Mouse (Mus musculus): Measurements from ENCODE around the gene Adora1. TPM values are rescaled to one million over a fixed set of nuclear protein-coding genes. Genes with fewer than 3 reads are reported as not detected.
A peak's percentile ranks its signal among the peaks of the same experiment; 100 is the strongest.

The Adora1 gene
- total and polyA plus RNA-seq, 3 experiments = not detected

DNA sequence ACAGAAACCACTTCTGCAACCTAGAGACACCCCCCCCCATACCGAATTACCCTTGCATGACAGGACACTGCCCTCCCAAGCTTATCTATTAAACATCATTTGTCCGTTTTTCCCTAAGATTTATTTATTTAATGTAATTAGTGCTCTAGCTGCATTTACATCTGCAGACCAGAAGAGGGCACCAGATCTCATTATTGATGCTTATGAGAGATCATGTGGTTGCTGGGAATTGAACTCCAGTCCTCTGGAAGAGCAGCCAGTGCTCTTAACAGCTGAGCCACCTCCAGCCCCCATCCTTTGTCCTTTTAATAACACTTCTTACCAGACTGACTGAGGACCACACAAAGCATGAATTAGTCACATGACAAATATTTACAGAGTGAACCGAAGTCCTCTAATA, 80.6 kb downstream of the Adora1 start:
- no peaks in the 10 kb centered on the region for H3K79me2 ChIP-seq (ENCODE audit: control insufficient read depth, insufficient read depth, low read length, poor library complexity)
- no peak overlapping the region for H3K27ac ChIP-seq (ENCODE audit: control insufficient read depth, low read depth, low read length)
- TF ChIP-seq ELF1 (IDR thresholded peaks at IDR 0.05; ENCODE audit: low read depth, low read length) (no peak), TBP (IDR thresholded peaks at IDR 0.05; ENCODE audit: low read depth, low read length) (no peak), GABPA (IDR thresholded peaks at IDR 0.05; ENCODE audit: low read depth, low read length) (no peak), NRF1 (IDR thresholded peaks at IDR 0.05; ENCODE audit: insufficient read depth, low read depth, low read length, poor library complexity, severe bottlenecking) (no peak), USF1 (IDR thresholded peaks at IDR 0.05; ENCODE audit: low read depth, low read length) (peak; percentile 37; the same call in 1 of the 2 replicates), SIN3A (IDR thresholded peaks at IDR 0.05; ENCODE audit: low read length) (no peak), E2F4 (IDR thresholded peaks at IDR 0.05; ENCODE audit: borderline replicate concordance, low read depth, low read length) (no peak), ZNF384 (IDR thresholded peaks at IDR 0.05; ENCODE audit: low read depth, low read length) (no peak), CHD2 (IDR thresholded peaks at IDR 0.05; ENCODE audit: low read length) (no peak), MXI1 (IDR thresholded peaks at IDR 0.05; ENCODE audit: low read depth, low read length) (no peak), MYB (IDR thresholded peaks at IDR 0.05; ENCODE audit: low read depth, low read length) (no peak), HCFC1 (IDR thresholded peaks at IDR 0.05; ENCODE audit: low read depth, low read length) (no peak), SMC3 (IDR thresholded peaks at IDR 0.05; ENCODE audit: low read depth, low read length) (peak; percentile 72), MYC (IDR thresholded peaks at IDR 0.05; ENCODE audit: low read depth, low read length) (no peak), UBTF (IDR thresholded peaks at IDR 0.05; ENCODE audit: borderline replicate concordance, insufficient read depth, low read depth, low read length) (no peak), EP300 (IDR thresholded peaks at IDR 0.05; ENCODE audit: low read depth in 1 of 2, low read length in 2 of 2) (no peak), ZKSCAN1 (IDR thresholded peaks at IDR 0.05; ENCODE audit: low read depth, low read length) (no peak), POLR2A (IDR thresholded peaks at IDR 0.05; ENCODE audit: control insufficient read depth in 1 of 2, insufficient read depth in 1 of 2, low read depth in 1 of 2, low read length in 2 of 2, poor library complexity in 1 of 2) (no peak), BHLHE40 (IDR thresholded peaks at IDR 0.05; ENCODE audit: borderline replicate concordance, low read depth, low read length) (no peak), NELFE (IDR thresholded peaks at IDR 0.05; ENCODE audit: low read depth, low read length) (no peak), KAT2A (conservative IDR thresholded peaks at IDR 0.05; ENCODE audit: low read depth, low read length) (no peak), RAD21 (IDR thresholded peaks at IDR 0.05; ENCODE audit: low read depth, low read length) (peak; percentile 62), ZC3H11A (IDR thresholded peaks at IDR 0.05; ENCODE audit: low read depth, low read length) (peak; percentile 55), TAL1 (IDR thresholded peaks at IDR 0.05; ENCODE audit: low read length) (no peak), CTCF (IDR thresholded peaks at IDR 0.05 in 2 of 3, conservative IDR thresholded peaks at IDR 0.05 in 1 of 3; ENCODE audit: control insufficient read depth in 1 of 3, insufficient read depth in 1 of 3, low read depth in 2 of 3, low read length in 3 of 3, poor library complexity in 1 of 3, severe bottlenecking in 1 of 3) (peak; percentile 23 to 64 (median 52); a peak in 5 of 6 replicates)
- no peak overlapping the region for H3K9ac ChIP-seq (ENCODE audit: control insufficient read depth, low read depth, low read length, poor library complexity, severe bottlenecking)
- H3K36me3 ChIP-seq (ENCODE audit: control insufficient read depth in 1 of 2, insufficient read depth in 2 of 2, low read length in 2 of 2) = peaks cover 0 to 3% of the 10 kb centered on the region in 2 experiments; a peak in 2 of 4 replicates
- DNase-seq (ENCODE audit: low read depth, low spot score) = peak; percentile 50
- peaks cover 0 to 22% of the 10 kb centered on the region in 2 experiments; a peak in 2 of 4 replicates for H3K4me1 ChIP-seq (ENCODE audit: control insufficient read depth in 1 of 2, insufficient read depth in 2 of 2, low read length in 2 of 2)
- no peaks in the 10 kb centered on the region for H3K27me3 ChIP-seq (ENCODE audit: control insufficient read depth in 1 of 2, insufficient read depth in 2 of 2, low read length in 2 of 2)
- H3K9me3 ChIP-seq (replicated peaks; ENCODE audit: insufficient read depth, low read length) = no peaks in the 10 kb centered on the region
- H3K4me3 ChIP-seq (ENCODE audit: control insufficient read depth in 1 of 2, insufficient read depth in 1 of 2, low read depth in 2 of 2, low read length in 2 of 2) = no peak overlapping the region
